Mouse (Mus musculus) ZHBTc4 (cell line): Measurements from ENCODE around the gene Hydin.
A peak's percentile ranks its signal among the peaks of the same experiment; 100 is the strongest.

Source experiments
- DNase-seq: peaks from one replicate; pipeline ENCODE4 v3.0.0-alpha.2; 2011; ENCODE audit warnings: low read depth, low spot score

The Hydin gene

GRCm38 (mm10) chr8:110631201-110631600 is 364.4 kb downstream of the Hydin start:
- DNase-seq = no peak

GRCm38 (mm10) chr8:110633814-110634213 is 367.0 kb downstream of the Hydin start:
- DNase-seq = no peak

GRCm38 (mm10) chr8:110636182-110636581 is 369.4 kb downstream of the Hydin start:
- no peak for DNase-seq

- DNase-seq = no peak
These were observed 375.6 kb downstream of the Hydin start for GRCm38 (mm10) chr8:110642331-110642730.

GRCm38 (mm10) chr8:110643177-110643576 is 376.4 kb downstream of the Hydin start:
- DNase-seq = no peak

GRCm38 (mm10) chr8:110644422-110644821 is 377.6 kb downstream of the Hydin start:
- DNase-seq = no peak

- DNase-seq = no peak
These were observed 378.1 kb downstream of the Hydin start for GRCm38 (mm10) chr8:110644901-110645300.

GRCm38 (mm10) chr8:110645340-110645739 is 378.6 kb downstream of the Hydin start:
- DNase-seq = no peak

GRCm38 (mm10) chr8:110646064-110646463 is 379.3 kb downstream of the Hydin start:
- peak; percentile 52 for DNase-seq

- no peak for DNase-seq
These were observed 381.8 kb downstream of the Hydin start for GRCm38 (mm10) chr8:110648577-110648976.

GRCm38 (mm10) chr8:110649286-110649685 is 382.5 kb downstream of the Hydin start:
- no peak for DNase-seq

GRCm38 (mm10) chr8:110650838-110651237 is 384.1 kb downstream of the Hydin start:
- peak; percentile 26 for DNase-seq

GRCm38 (mm10) chr8:110651847-110652246 is 385.1 kb downstream of the Hydin start:
- no peak for DNase-seq

- no peak for DNase-seq
These were observed 387.6 kb downstream of the Hydin start for GRCm38 (mm10) chr8:110654075-110655060.

- peak; percentile 17 for DNase-seq
These were observed 389.1 kb downstream of the Hydin start for GRCm38 (mm10) chr8:110655827-110656226.

- DNase-seq = no peak
These were observed 390.9 kb downstream of the Hydin start for GRCm38 (mm10) chr8:110657661-110658060.
